Mouse (Mus musculus) stomach, postnatal 0 days (tissue): ENCODE data around the gene Tfr2.

Experiments
- CTCF ChIP-seq: IDR thresholded peaks from 2 replicates; pipeline ENCODE4 v1.5.1; 2016; ENCODE audit warnings: antibody characterized with exemption, low read depth, mild to moderate bottlenecking, moderate library complexity
- EP300 ChIP-seq: optimal IDR thresholded peaks from 2 replicates; pipeline ENCODE3; 2016; ENCODE audit warnings: antibody characterized with exemption

DNA sequence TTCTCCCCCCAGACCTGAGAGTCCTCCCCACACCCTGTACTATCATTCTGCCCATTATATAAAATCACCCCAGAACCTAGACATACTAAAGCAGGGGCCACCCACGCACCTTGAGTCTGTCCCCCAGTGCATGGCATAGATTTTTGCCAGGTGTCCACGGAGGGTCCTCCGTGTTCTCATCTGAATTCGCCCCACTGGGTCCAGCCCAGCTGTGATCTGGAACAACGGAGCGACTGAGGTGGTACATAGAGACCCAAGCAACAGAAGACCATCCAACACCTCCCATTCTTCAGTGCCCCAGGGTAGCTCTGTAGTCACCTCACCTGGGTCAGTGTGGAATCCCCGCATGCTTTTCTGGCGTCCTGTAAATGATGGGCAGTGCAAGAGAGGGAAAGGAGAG, 39.6 kb upstream of the Tfr2 start:
- TF ChIP-seq CTCF (no peak), EP300 (no peak)
